Mouse (Mus musculus) limb, embryonic 15.5 days (tissue): ENCODE data around the gene Eml3. TPM values are rescaled to one million over a fixed set of nuclear protein-coding genes. Genes with fewer than 3 reads are reported as not detected.
A peak's percentile ranks its signal among the peaks of the same experiment; 100 is the strongest.

Experiments used
- ATAC-seq: fragments of 200-750 bp; cut with Nextera tagmentation; 2 replicates; pipeline ENCODE4 v1.8.0; 2017; ENCODE audit warnings: low read depth, moderate TSS enrichment; ENCODE audit not compliant: insufficient number of reproducible peaks, low FRiP score, low TSS enrichment
- H3K27ac ChIP-seq: fragments of 300-500 bp; sonication (generic); 2 replicates; pipeline ENCODE4 v1.5.1; 2015; ENCODE audit warnings: moderate library complexity, mild to moderate bottlenecking, inconsistent platforms
- H3K27me3 ChIP-seq: fragments of 300-500 bp; sonication (generic); 2 replicates; pipeline ENCODE4 v1.6.1; 2015; ENCODE audit warnings: inconsistent platforms
- H3K36me3 ChIP-seq: fragments of 300-500 bp; sonication (generic); 2 replicates; pipeline ENCODE4 v1.6.1; 2015; ENCODE audit warnings: inconsistent platforms
- H3K4me1 ChIP-seq: fragments of 300-500 bp; sonication (generic); 2 replicates; pipeline ENCODE4 v1.6.1; 2015; ENCODE audit warnings: inconsistent platforms
- H3K4me2 ChIP-seq: fragments of 300-500 bp; sonication (generic); 2 replicates; pipeline ENCODE4 v1.6.1; 2015; ENCODE audit warnings: mild to moderate bottlenecking, inconsistent platforms
- H3K4me3 ChIP-seq: fragments of 300-500 bp; sonication (generic); 2 replicates; pipeline ENCODE4 v1.5.1; 2015; ENCODE audit warnings: mild to moderate bottlenecking, inconsistent platforms
- H3K9ac ChIP-seq: fragments of 300-500 bp; sonication (generic); 2 replicates; pipeline ENCODE4 v1.6.1; 2015; ENCODE audit warnings: inconsistent platforms
- H3K9me3 ChIP-seq: fragments of 300-500 bp; sonication (generic); 2 replicates; pipeline ENCODE4 v1.6.1; 2016; ENCODE audit warnings: inconsistent platforms
- WGBS: fragments of 180-500 bp; shearing (Covaris S2); methylation state at CpG from one replicate; pipeline ENCODE4 v1.1.7; 2015; 5-methylcytosine and 5-hydroxymethylcytosine counted together
- polyA plus RNA-seq: library from polyadenylated mRNA; unstranded; fragments of >200 nt; fragmentation: Nextera tagmentation; extraction: Ambion mirVana; gene quantifications from 2 replicates; pipeline ENCODE4 v1.2.1, GENCODE M21; 2015

The Eml3 gene
- polyA plus RNA-seq, 1 experiment from 2014 or later: 42.7 TPM

DNA sequence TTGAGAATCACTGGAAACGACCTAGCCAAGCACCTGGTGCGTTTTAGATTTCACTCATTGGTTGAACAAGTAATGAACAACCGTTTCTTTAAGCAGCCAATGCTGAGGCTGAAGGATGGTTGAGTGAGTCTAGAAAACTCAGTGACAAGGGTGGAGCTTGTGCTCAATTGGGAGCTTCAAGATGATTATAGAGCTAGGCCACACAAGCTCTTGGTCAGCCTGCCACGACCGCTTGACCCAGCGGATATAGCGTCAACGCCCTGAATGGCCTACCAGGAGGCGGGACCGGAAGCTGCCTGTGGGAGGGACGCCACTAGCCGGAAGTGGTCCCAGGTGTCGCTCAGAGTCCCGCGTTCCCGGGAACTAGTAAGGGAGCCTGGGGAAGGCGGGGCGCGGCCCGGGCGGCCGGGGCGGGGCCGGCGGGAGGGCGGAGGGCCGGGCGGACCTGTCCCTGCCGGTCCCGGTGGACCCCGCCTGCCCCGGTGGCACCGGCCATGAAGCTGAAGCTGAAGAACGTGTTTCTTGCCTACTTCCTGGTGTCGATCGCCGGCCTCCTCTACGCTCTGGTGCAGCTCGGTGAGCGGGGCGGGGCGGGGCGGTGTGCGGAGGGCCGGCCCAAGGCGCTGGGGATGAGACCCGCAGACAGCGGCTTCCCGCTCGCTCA is 9.1 kb upstream of the Eml3 start, which contains the start of gene B3gat3:
TSS of gene B3gat3 (plus strand) at position 302 of the 664 bp plus-strand sequence.
- Histone ChIP-seq H3K4me1 (peaks cover 13% of the 10 kb centered on the region), H3K9ac (peak within 1 kb of the TSS; percentile 66), H3K4me3 (peak within 1 kb of the TSS; percentile 76), H3K36me3 (peaks cover 28% of the 10 kb centered on the region), H3K27me3 (no peaks in the 10 kb centered on the region), H3K9me3 (no peaks in the 10 kb centered on the region), H3K27ac (peak within 1 kb of the TSS; percentile 91), H3K4me2 (peak within 1 kb of the TSS; percentile 59)
- WGBS: 1% methylated on average over 49 of the region's 50 CpGs
- peak; percentile 93 for ATAC-seq

DNA sequence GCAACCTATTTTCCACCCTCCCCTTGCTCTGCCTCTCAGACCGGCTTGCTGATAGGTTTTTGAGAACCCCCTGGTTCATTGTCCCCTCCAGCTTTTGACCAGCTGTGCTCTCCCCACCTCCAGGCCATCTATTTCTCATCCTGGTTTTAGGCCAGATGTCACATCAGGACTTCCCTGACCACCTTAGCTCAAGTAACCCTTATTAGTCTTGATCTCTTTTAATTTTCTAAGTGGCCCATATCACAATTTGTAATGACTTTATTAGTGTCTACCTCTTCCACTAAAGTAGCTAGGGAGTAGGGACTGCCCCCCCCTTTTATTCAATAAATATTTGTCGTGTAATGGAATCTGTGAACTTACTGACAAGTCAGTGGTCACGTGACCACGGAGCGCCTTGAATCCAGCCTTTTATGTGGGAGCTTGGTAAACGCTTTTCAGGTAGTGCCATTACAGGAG is 8.5 kb upstream of the Eml3 start:
- H3K27ac ChIP-seq: peak overlapping the region; percentile 91
- WGBS: under 1% methylated on average over 6 of the region's 6 CpGs

DNA sequence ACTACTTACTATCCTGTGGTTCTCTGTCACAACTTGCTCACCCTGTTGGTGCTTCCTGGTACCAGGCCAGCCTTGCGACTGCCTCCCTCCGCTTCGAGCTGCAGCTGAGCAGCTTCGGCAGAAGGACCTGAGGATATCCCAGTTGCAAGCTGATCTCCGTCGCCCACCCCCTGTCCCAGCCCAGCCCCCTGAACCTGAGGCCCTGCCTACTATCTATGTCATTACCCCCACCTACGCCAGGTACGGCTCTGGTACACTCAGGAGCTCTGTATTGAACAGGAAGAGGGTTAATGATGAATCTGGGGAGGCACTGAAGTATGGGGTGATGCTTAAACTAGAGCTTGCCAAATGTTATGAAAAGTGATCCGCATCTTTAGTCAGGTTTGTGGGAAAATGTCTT is 7.6 kb upstream of the Eml3 start:
- Histone ChIP-seq H3K27me3 (no peaks in the 10 kb centered on the region), H3K9me3 (no peaks in the 10 kb centered on the region), H3K4me1 (peaks cover 16% of the 10 kb centered on the region), H3K4me2 (peak overlapping the region; percentile 59), H3K4me3 (peak overlapping the region; percentile 76), H3K27ac (no peak overlapping the region), H3K9ac (no peak overlapping the region), H3K36me3 (peaks cover 28% of the 10 kb centered on the region)
- 71% methylated on average over 9 of the region's 9 CpGs for WGBS
- ATAC-seq: no peak

More for the DNA sequence above, 8.5 kb upstream of the Eml3 start:
- Histone ChIP-seq H3K36me3 (peaks cover 28% of the 10 kb centered on the region), H3K9ac (peak overlapping the region; percentile 66), H3K4me1 (peaks cover 13% of the 10 kb centered on the region), H3K27me3 (no peaks in the 10 kb centered on the region), H3K4me3 (peak overlapping the region; percentile 76), H3K4me2 (peak overlapping the region; percentile 59), H3K9me3 (no peaks in the 10 kb centered on the region)
- ATAC-seq: no peak

GRCm38 (mm10) chr19:8926766-8927165 is 2.6 kb upstream of the Eml3 start:
- Histone ChIP-seq H3K4me1 (peaks cover 30% of the 10 kb centered on the region), H3K36me3 (peaks cover 37% of the 10 kb centered on the region), H3K9ac (no peak overlapping the region), H3K4me3 (no peak overlapping the region), H3K9me3 (no peaks in the 10 kb centered on the region), H3K27me3 (no peaks in the 10 kb centered on the region), H3K27ac (peak overlapping the region; percentile 33; the same call in 1 of the 2 replicates), H3K4me2 (no peak overlapping the region)
- 80% methylated on average over 2 of the region's 2 CpGs for WGBS
- ATAC-seq: no peak

GRCm38 (mm10) chr19:8927891-8928525 is 1.3 kb upstream of the Eml3 start:
- 86% methylated on average over 12 of the region's 12 CpGs for WGBS
- Histone ChIP-seq H3K36me3 (peaks cover 37% of the 10 kb centered on the region), H3K27ac (no peak overlapping the region), H3K4me1 (peaks cover 29% of the 10 kb centered on the region), H3K27me3 (no peaks in the 10 kb centered on the region), H3K4me3 (no peak overlapping the region), H3K4me2 (no peak overlapping the region), H3K9ac (no peak overlapping the region), H3K9me3 (no peaks in the 10 kb centered on the region)
- ATAC-seq: no peak

- H3K9ac ChIP-seq: peak overlapping the region; percentile 76
- H3K4me1 ChIP-seq: peaks cover 29% of the 10 kb centered on the region
- peak overlapping the region; percentile 84 for H3K4me3 ChIP-seq
- H3K27me3 ChIP-seq: no peaks in the 10 kb centered on the region
- peak overlapping the region; percentile 88 for H3K27ac ChIP-seq
- ATAC-seq: no peak; the same call in 1 of the 2 replicates
- peaks cover 39% of the 10 kb centered on the region for H3K36me3 ChIP-seq
- H3K9me3 ChIP-seq: no peaks in the 10 kb centered on the region
- H3K4me2 ChIP-seq: peak overlapping the region; percentile 74
- 26% methylated on average over 16 of the region's 16 CpGs for WGBS
Measured at GRCm38 (mm10) chr19:8928689-8929223, 596 bp upstream of the Eml3 start.

DNA sequence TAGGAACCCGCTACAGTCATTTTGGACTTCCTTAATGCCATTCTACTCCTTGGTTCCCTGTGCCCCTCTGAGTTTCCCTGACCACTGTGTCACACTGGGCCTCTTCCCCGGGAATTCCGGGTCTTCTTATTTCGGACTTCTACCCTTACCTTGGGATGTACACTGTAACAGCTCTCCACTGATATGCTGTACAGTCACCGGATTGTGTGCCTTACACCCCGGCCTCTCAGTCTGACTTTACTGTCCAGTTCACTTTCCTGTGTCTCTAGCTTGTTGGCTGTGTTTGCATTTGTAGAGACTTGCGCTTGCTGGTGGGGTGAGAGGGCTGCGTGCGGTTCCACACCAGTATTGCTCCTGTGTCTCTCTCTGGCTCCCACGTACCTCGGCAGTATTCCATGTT is 765 bp downstream of the Eml3 start:
- Histone ChIP-seq H3K27ac (peak overlapping the region; percentile 88), H3K9me3 (no peaks in the 10 kb centered on the region), H3K9ac (peak overlapping the region; percentile 76), H3K4me2 (peak overlapping the region; percentile 74), H3K4me3 (peak overlapping the region; percentile 84), H3K36me3 (peaks cover 52% of the 10 kb centered on the region), H3K27me3 (no peaks in the 10 kb centered on the region), H3K4me1 (peaks cover 29% of the 10 kb centered on the region)
- no peak for ATAC-seq
- 7% methylated on average over 11 of the region's 11 CpGs for WGBS

DNA sequence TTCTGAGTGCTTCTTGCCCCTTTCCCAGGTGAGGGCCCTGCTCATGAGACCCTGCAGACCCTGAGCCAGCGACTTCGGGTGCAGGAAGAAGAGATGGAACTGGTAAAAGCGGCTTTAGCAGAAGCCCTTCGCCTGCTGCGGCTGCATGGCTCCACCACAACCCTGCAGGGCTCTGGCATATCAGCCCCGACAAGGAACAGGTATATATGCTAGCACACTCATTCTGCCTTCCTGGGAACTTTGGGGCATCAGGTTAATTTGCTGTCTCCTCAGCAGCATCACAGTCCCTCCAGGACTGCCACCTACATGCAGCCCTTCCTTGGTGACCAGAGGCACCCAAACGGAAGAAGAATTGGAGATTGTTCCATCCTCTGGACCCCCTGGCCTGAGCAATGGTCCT is 1.4 kb downstream of the Eml3 start:
- peak overlapping the region; percentile 76; the same call in 1 of the 2 replicates for H3K9ac ChIP-seq
- peak overlapping the region; percentile 74 for H3K4me2 ChIP-seq
- no peaks in the 10 kb centered on the region for H3K9me3 ChIP-seq
- peak overlapping the region; percentile 84 for H3K4me3 ChIP-seq
- H3K36me3 ChIP-seq: peaks cover 51% of the 10 kb centered on the region
- H3K27me3 ChIP-seq: no peaks in the 10 kb centered on the region
- ATAC-seq: no peak
- H3K4me1 ChIP-seq: peaks cover 29% of the 10 kb centered on the region
- no peak overlapping the region for H3K27ac ChIP-seq
- WGBS: 74% methylated on average over 7 of the region's 7 CpGs

DNA sequence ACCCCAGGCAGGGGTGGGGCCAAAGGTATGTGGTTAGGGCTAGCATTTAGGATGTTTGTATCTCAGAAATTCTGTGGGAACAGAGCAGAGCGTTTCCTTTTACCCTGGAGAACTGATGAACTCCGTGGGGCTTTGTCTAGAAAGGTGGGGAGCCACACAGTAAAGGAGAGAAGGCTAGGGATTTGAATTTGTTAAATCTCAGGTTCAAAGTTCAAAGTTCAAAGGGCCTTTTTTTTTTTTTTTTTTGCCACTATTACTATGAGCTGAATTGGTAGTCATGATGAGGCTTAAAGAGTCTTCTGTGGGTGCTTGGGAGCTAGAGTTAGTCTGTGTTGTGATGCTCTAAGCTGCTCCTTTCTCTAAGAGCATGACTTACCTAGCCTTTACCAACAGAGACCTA is 7.4 kb downstream of the Eml3 start:
- H3K9ac ChIP-seq: no peak overlapping the region
- no peak overlapping the region for H3K27ac ChIP-seq
- no peak overlapping the region for H3K4me2 ChIP-seq
- no peak overlapping the region for H3K4me3 ChIP-seq
- 87% methylated on average over 2 of the region's 2 CpGs for WGBS
- no peaks in the 10 kb centered on the region for H3K9me3 ChIP-seq
- peaks cover 12% of the 10 kb centered on the region for H3K4me1 ChIP-seq
- peaks cover 67% of the 10 kb centered on the region for H3K36me3 ChIP-seq
- H3K27me3 ChIP-seq: no peaks in the 10 kb centered on the region
- ATAC-seq: no peak

DNA sequence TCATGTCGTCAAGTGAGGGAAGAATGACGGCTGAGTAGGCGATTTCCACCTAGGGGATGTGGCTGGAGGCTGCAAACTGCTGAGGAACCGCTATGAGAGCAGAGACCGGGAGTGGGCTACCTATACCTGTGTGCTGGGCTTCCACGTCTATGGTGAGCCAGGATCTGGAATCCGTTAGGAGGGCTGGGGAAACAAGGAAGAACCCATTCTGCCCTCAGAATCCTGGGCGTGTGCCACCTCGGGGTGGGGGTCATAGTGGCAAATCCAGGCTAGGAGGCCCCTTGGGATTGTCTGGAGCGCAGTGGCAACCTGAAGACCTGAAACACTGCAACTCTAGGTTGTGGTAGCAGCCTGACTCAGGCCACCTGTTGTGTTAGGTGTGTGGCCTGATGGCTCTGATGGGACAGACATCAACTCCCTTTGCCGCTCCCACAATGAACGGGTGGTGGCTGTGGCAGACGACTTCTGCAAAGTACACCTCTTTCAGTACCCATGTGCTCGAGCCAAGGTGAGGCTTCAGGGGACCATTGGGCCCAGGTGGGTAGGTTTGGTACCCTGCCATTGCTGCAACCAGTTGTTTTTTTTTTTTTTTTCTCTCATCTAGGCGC is 11.3 kb downstream of the Eml3 start:
- peak overlapping the region; percentile 90 for H3K4me3 ChIP-seq
- H3K36me3 ChIP-seq: peaks cover 48% of the 10 kb centered on the region
- no peak for ATAC-seq

GRCm38 (mm10) chr19:8941136-8941514 is 11.8 kb downstream of the Eml3 start:
- H3K4me1 ChIP-seq: peaks cover 37% of the 10 kb centered on the region
- H3K36me3 ChIP-seq: peaks cover 49% of the 10 kb centered on the region
- WGBS: 28% methylated on average over 10 of the region's 10 CpGs
- H3K9ac ChIP-seq: peak overlapping the region; percentile 35
- no peaks in the 10 kb centered on the region for H3K27me3 ChIP-seq
- H3K27ac ChIP-seq: peak overlapping the region; percentile 98
- no peak for ATAC-seq
- H3K4me2 ChIP-seq: peak overlapping the region; percentile 64
- H3K4me3 ChIP-seq: peak overlapping the region; percentile 90
- H3K9me3 ChIP-seq: no peaks in the 10 kb centered on the region

More for the DNA sequence above, 11.3 kb downstream of the Eml3 start:
- Histone ChIP-seq H3K4me1 (peaks cover 37% of the 10 kb centered on the region), H3K27me3 (no peaks in the 10 kb centered on the region), H3K9ac (no peak overlapping the region; the same call in 1 of the 2 replicates), H3K9me3 (no peaks in the 10 kb centered on the region), H3K4me2 (peak overlapping the region; percentile 64; the same call in 1 of the 2 replicates), H3K27ac (peak overlapping the region; percentile 98)
- WGBS: 73% methylated on average over 15 of the region's 15 CpGs
